Mouse (Mus musculus) CD4-positive, CD25-positive, alpha-beta regulatory T cell, adult 2 months (primary cell): Measurements from ENCODE around the gene Fcgr3.

Source experiments
- DNase-seq: peaks from one replicate; pipeline ENCODE4 v3.0.0-alpha.2; 2012; ENCODE audit warnings: low read depth, low spot score

The Fcgr3 gene

DNA sequence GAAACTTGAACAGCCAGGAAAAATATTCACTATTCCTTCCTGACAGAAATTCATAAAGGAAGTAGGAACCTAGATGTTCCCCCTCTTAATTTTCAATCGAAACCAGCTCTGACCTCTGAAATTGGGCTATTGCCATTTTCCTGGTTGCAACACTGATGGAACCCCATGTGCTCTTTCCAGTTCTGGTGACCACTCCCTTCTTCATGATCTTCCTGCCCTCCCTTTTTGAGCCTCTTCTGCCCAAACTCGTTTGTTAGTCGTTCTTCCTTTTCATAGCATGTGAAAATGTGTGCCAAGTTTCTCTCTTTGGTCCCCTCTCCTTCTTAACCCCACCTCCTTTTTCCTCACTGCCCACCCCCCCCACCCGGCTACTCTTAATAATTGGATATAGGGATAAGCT lies 53.0 kb downstream of the Fcgr3 start:
- no peak for DNase-seq

- peak; percentile 24 for DNase-seq
Observed at GRCm38 (mm10) chr1:171006905-171007304, 57.8 kb downstream of the Fcgr3 start.

DNA sequence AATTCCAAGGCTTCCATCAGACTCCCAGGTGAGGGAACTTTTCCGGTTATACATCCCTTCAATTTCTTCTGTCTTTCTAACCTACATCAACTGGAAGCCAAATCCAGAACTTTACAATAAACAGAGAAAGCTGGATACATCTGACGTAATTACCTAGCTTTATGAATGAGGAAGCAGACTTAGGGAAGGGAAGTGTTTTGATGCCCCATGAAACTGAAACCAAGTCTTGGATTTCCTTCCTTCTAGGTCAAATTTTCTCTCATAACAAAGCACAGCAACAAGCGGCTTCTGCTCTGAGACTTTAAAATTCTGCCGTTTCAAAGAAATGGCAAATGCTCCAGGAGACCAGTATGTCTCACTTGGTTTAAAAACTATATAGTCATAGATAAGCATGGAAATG lies 58.4 kb downstream of the Fcgr3 start:
- DNase-seq: no peak

GRCm38 (mm10) chr1:171005586-171005985 lies 59.1 kb downstream of the Fcgr3 start:
- DNase-seq: no peak

DNA sequence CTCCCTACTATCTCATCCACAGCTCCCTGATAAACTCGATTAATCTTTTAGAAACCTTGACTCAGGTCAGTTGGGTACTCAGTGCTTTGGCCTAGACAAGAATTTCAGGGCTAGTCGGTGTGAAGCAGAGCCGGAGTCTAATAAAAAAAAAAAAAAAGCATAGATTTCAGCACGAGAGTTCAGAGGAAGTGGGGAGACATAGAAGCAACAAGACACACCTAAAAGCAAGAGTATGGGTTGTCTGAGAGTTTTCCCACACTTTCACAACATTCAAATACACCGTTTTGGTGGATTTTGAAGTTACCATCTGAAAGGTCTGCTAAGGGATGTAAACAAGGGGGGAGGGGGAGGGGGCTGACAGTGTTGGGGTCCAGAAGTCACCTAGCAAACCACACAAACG lies 59.7 kb downstream of the Fcgr3 start:
- DNase-seq: no peak
